Mouse (Mus musculus): ENCODE measurements around the gene Hs2st1. TPM values are rescaled to one million over a fixed set of nuclear protein-coding genes. Genes with fewer than 3 reads are reported as not detected.

Hs2st1 gene
- total and polyA plus RNA-seq, 3 experiments = 13.6 to 16.1 TPM; not detected in 1

DNA sequence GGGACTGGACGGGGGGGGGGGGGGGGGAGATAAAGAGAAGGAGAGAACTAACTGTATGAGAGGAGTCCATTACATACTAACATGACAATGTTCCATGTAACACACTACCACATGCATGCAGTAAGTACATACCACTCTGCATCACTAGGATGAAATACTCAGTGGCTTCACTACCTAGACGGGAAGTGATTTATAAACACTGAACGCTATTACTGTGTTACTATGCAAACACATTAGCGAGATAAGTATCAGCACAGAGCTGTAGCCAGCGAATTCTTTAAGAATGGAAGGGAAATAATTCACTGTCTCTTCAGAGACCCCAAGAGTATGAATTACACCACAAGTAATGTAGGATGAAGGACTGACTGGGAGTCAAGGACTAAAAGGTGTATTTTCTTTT is 51.1 kb downstream of the Hs2st1 start:
- Histone ChIP-seq H3K27me3 (ENCODE audit: control insufficient read depth in 1 of 2, insufficient read depth in 2 of 2, low read length in 2 of 2) (no peaks in the 10 kb centered on the region), H3K9ac (ENCODE audit: control insufficient read depth, low read depth, low read length, poor library complexity, severe bottlenecking) (no peak overlapping the region), H3K27ac (ENCODE audit: control insufficient read depth, low read depth, low read length) (no peak overlapping the region), H3K4me3 (ENCODE audit: control insufficient read depth in 1 of 2, insufficient read depth in 1 of 2, low read depth in 2 of 2, low read length in 2 of 2) (no peak overlapping the region), H3K36me3 (ENCODE audit: control insufficient read depth in 1 of 2, insufficient read depth in 2 of 2, low read length in 2 of 2) (peaks cover 0 to 5% of the 10 kb centered on the region in 2 experiments; a peak in 3 of 4 replicates), H3K4me1 (ENCODE audit: control insufficient read depth in 1 of 2, insufficient read depth in 2 of 2, low read length in 2 of 2) (peaks cover 0 to 8% of the 10 kb centered on the region in 2 experiments; a peak in 2 of 4 replicates), H3K79me2 (ENCODE audit: control insufficient read depth, insufficient read depth, low read length, poor library complexity) (no peaks in the 10 kb centered on the region), H3K9me3 (replicated peaks; ENCODE audit: insufficient read depth, low read length) (no peaks in the 10 kb centered on the region)
- TF ChIP-seq ZC3H11A (IDR thresholded peaks at IDR 0.05; ENCODE audit: low read depth, low read length) (no peak), CHD1 (IDR thresholded peaks at IDR 0.05; ENCODE audit: low read depth, low read length) (no peak), SIN3A (IDR thresholded peaks at IDR 0.05; ENCODE audit: low read length) (no peak), MXI1 (IDR thresholded peaks at IDR 0.05; ENCODE audit: low read depth, low read length) (no peak), MEF2A (IDR thresholded peaks at IDR 0.05; ENCODE audit: extremely low read depth, insufficient replicate concordance, low read depth, low read length, poor library complexity, severe bottlenecking) (no peak)
- no peak for DNase-seq (ENCODE audit: low read depth, low spot score)

DNA sequence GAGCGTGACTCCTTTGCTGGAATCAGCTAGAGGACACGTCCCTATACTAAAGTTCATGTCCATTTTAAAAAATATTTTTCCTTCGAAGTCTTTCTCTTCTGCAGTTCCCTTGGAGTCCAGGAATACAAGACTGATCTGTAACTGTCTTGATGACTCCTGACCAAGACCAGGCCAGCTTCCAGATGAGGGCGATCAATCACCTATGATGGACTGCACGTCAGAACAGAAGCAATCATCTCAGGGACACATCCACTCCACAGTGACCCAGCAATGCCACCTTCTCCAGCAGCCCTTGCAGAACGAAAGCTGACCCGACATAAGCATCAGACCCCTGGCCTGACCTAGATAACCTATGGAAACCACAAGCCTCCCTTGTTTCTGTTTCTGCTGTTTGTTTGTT is 54.7 kb downstream of the Hs2st1 start:
- Histone ChIP-seq H3K79me2 (ENCODE audit: control insufficient read depth, insufficient read depth, low read length, poor library complexity) (peaks cover 2% of the 10 kb centered on the region; the same call in 1 of the 2 replicates), H3K4me3 (ENCODE audit: control insufficient read depth in 1 of 2, insufficient read depth in 1 of 2, low read depth in 2 of 2, low read length in 2 of 2) (no peak overlapping the region), H3K27ac (ENCODE audit: control insufficient read depth, low read depth, low read length) (no peak overlapping the region), H3K36me3 (ENCODE audit: control insufficient read depth in 1 of 2, insufficient read depth in 2 of 2, low read length in 2 of 2) (peaks cover 0 to 5% of the 10 kb centered on the region in 2 experiments; a peak in 3 of 4 replicates), H3K4me1 (ENCODE audit: control insufficient read depth in 1 of 2, insufficient read depth in 2 of 2, low read length in 2 of 2) (peaks cover 0 to 8% of the 10 kb centered on the region in 2 experiments; a peak in 2 of 4 replicates), H3K9ac (ENCODE audit: control insufficient read depth, low read depth, low read length, poor library complexity, severe bottlenecking) (no peak overlapping the region), H3K9me3 (replicated peaks; ENCODE audit: insufficient read depth, low read length) (no peaks in the 10 kb centered on the region), H3K27me3 (ENCODE audit: control insufficient read depth in 1 of 2, insufficient read depth in 2 of 2, low read length in 2 of 2) (no peaks in the 10 kb centered on the region)
- no peak for DNase-seq (ENCODE audit: low read depth, low spot score)
- TF ChIP-seq CHD2 (IDR thresholded peaks at IDR 0.05; ENCODE audit: low read length) (no peak), SIN3A (IDR thresholded peaks at IDR 0.05; ENCODE audit: low read length) (no peak), ZC3H11A (IDR thresholded peaks at IDR 0.05; ENCODE audit: low read depth, low read length) (no peak), EP300 (IDR thresholded peaks at IDR 0.05; ENCODE audit: low read depth in 1 of 2, low read length in 2 of 2) (no peak), USF1 (IDR thresholded peaks at IDR 0.05; ENCODE audit: low read depth, low read length) (no peak), ZKSCAN1 (IDR thresholded peaks at IDR 0.05; ENCODE audit: low read depth, low read length) (no peak), POLR2AphosphoS5 (IDR thresholded peaks at IDR 0.05; ENCODE audit: borderline replicate concordance, low read depth, low read length) (no peak), KAT2A (conservative IDR thresholded peaks at IDR 0.05; ENCODE audit: low read depth, low read length) (no peak), NRF1 (IDR thresholded peaks at IDR 0.05; ENCODE audit: insufficient read depth, low read depth, low read length, poor library complexity, severe bottlenecking) (no peak), CTCF (IDR thresholded peaks at IDR 0.05 in 2 of 3, conservative IDR thresholded peaks at IDR 0.05 in 1 of 3; ENCODE audit: control insufficient read depth in 1 of 3, insufficient read depth in 1 of 3, low read depth in 2 of 3, low read length in 3 of 3, poor library complexity in 1 of 3, severe bottlenecking in 1 of 3) (no peak), GATA1 (IDR thresholded peaks at IDR 0.05; ENCODE audit: low read depth, low read length) (no peak), TAL1 (IDR thresholded peaks at IDR 0.05; ENCODE audit: low read length) (no peak), UBTF (IDR thresholded peaks at IDR 0.05; ENCODE audit: borderline replicate concordance, insufficient read depth, low read depth, low read length) (no peak)

Measured in MEL (cell line).